Mouse (Mus musculus) cerebellum, adult 2 months (tissue): ENCODE measurements at regions not wholly inside any gene's neighbourhood (a gene's known extent, or its start where the extent isn't known, plus 50 kb on each side); places are given as distances from the start of the nearest gene placed in this dataset.

ENCODE experiments used
- CTCF ChIP-seq: fragments of 200-500 bp; IDR thresholded peaks from 2 replicates; pipeline ENCODE4 v1.5.1; 2011; ENCODE audit warnings: low read depth, mild to moderate bottlenecking, control low read depth, low read length, moderate library complexity, borderline replicate concordance; ENCODE audit not compliant: insufficient read depth
- POLR2A ChIP-seq: fragments of 200-500 bp; IDR thresholded peaks from 2 replicates; pipeline ENCODE4 v1.6.1; 2011; ENCODE audit warnings: low read length, control low read depth, borderline replicate concordance; ENCODE audit not compliant: insufficient read depth

DNA sequence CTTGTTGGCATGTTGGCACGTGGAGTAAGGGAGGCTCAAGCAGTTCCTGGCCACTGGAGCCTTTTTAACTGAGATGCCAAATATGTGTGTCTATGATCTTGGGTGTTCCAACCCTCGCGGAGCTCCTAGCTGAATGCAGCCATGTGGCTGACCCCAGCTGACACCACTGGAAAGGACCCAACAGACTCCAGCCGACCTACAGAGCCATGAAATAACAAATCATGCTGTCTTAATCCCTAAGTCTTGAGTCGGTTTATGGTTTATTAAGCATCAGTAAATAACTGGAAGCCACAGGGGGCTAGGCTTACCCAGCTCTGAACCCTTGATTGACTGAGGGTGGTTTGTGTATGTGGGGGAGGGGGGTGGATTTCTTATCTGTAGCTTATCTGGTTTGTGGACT, 293.2 kb downstream of the Lyplal1 start:
- TF ChIP-seq POLR2A (no peak), CTCF (no peak)
